8 mouse cellular contexts compared by ENCODE assay signal in the genomic region with DNA sequence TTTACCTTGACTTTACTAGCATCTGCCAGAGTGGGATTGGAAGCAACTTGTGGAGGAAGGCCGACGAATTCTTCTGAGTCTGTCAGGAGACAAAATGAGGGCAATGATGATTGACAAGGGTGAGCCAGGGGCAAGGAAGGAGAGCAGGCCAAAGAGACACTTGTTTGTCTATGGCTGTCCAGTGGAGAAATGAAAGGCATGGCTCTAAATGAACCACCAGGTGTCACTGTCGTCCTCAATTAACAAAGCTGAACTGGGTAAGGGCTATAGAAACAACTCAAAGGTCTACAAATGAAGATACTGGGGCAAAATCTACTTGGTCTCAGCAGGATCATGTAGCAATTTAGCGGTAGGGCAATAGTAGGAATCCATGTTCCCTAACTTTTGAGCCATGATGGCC. TPM values are rescaled to one million over a fixed set of nuclear protein-coding genes. Genes with fewer than 3 reads are reported as not detected.
A peak's percentile ranks its signal among the peaks of the same experiment; 100 is the strongest.
DNase-seq lines count a peak whose midpoint lies in the region; TF ChIP-seq lines count a peak whose summit lies in the region.

No protein-coding gene starts in this region.

- intact Hi-C loops in heart, adult 2 months (cut with DNase I) = loop anchor here (1.0 kb wide), 1 partner anchor 36 kb away; no protein-coding TSS in a partner anchor

- TF ChIP-seq CTCF in cerebellum, adult 2 months (IDR thresholded peaks at IDR 0.05; ENCODE audit: borderline replicate concordance, insufficient read depth, low read depth, low read length) = peak; percentile 37; the same call in 1 of the 2 replicates
- TF ChIP-seq CTCF in heart, adult 2 months (IDR thresholded peaks at IDR 0.05) = peak; percentile 86

- no peaks in the 10 kb centered on the region for H3K27me3 ChIP-seq in cerebellum, adult 2 months (ENCODE audit: control insufficient read depth, insufficient read depth, low read length)
- no peaks in the 10 kb centered on the region for H3K27me3 ChIP-seq in heart, adult 2 months (ENCODE audit: control insufficient read depth, insufficient read depth, low read length)

- 41% methylated on average over 4 of the region's 4 CpGs for WGBS in cerebellum, adult 2 months
- WGBS in heart, adult 2 months = 39% methylated on average over 4 of the region's 4 CpGs

- no peaks in the 10 kb centered on the region for H3K79me2 ChIP-seq in heart, adult 2 months (replicated peaks; ENCODE audit: control insufficient read depth, insufficient read depth, low read length)

- peak; percentile 23 to 29 for DNase-seq in cerebellum, adult 2 months
- no peak for DNase-seq in cerebellum, adult 11 months
- DNase-seq in urinary bladder, postnatal 36 days (ENCODE audit: low spot score in 2 of 2) = peak; percentile 46 to 53
- no peak for DNase-seq in urinary bladder, adult 18-20 months (ENCODE audit: low spot score in 2 of 2)
- no peak for DNase-seq in heart, adult 2 months
- peak; percentile 78 for DNase-seq in kidney, postnatal 14 days
- DNase-seq in lung, postnatal 14 days = peak; percentile 62
- no peak for DNase-seq in spleen, adult 12 weeks (ENCODE audit: low spot score)

- H3K27ac ChIP-seq in cerebellum, adult 2 months (ENCODE audit: insufficient read depth, low read length) = no peak overlapping the region
- H3K27ac ChIP-seq in heart, adult 2 months = no peak overlapping the region

- no peaks in the 10 kb centered on the region for H3K4me1 ChIP-seq in cerebellum, adult 2 months (ENCODE audit: control insufficient read depth, insufficient read depth, low read length)
- H3K4me1 ChIP-seq in heart, adult 2 months (ENCODE audit: control insufficient read depth, insufficient read depth, low read length) = peaks cover 5% of the 10 kb centered on the region; the same call in 1 of the 2 replicates

- TF ChIP-seq EP300 in heart, adult 2 months (IDR thresholded peaks at IDR 0.05; ENCODE audit: insufficient read depth, low read depth, low read length) = no peak

- no peak for TF ChIP-seq POLR2A in cerebellum, adult 2 months (IDR thresholded peaks at IDR 0.05; ENCODE audit: borderline replicate concordance, insufficient read depth, low read length)
- TF ChIP-seq POLR2A in heart, adult 2 months (IDR thresholded peaks at IDR 0.05; ENCODE audit: insufficient read depth, low read depth, low read length) = no peak

- H3K36me3 ChIP-seq in heart, adult 2 months (ENCODE audit: control insufficient read depth, insufficient read depth, low read length) = no peaks in the 10 kb centered on the region

- no peak overlapping the region for H3K9ac ChIP-seq in heart, adult 2 months (ENCODE audit: low read depth, low read length)

- H3K4me3 ChIP-seq in cerebellum, adult 2 months (replicated peaks; ENCODE audit: insufficient read depth, low read depth, low read length) = no peak overlapping the region
- no peak overlapping the region for H3K4me3 ChIP-seq in heart, adult 2 months

RNA-seq across cellular contexts. Expression of a gene that starts 33.4 kb away (rescaled TPM):
- polyA plus RNA-seq in cerebellum, adult 2 months (2012; rRNA removed) = 5.6 and 6.4 TPM in 2 replicates
- total RNA-seq in heart, adult 2 months (2021) = 10 to 100 TPM; 33.7 to 36.2 TPM
- polyA plus RNA-seq in heart, adult 2 months (2012; rRNA removed) = 15.2 and 26.1 TPM in 2 replicates

RNA-seq across cellular contexts. Expression of a gene that starts 33.6 kb away (rescaled TPM):
- 41.2 and 42.7 TPM in 2 replicates for polyA plus RNA-seq in cerebellum, adult 2 months (2012; rRNA removed)
- total RNA-seq in heart, adult 2 months (2021) = 10 to 100 TPM; 43.2 to 45.1 TPM
- 18.8 and 27.2 TPM in 2 replicates for polyA plus RNA-seq in heart, adult 2 months (2012; rRNA removed)

Comparison
In these comparisons a context has a peak if more than half of its experiments do, and no peak if none do; other contexts are left out.
1. DNase-seq: peak in cerebellum, adult 2 months (2 of 2), urinary bladder, postnatal 36 days (2 of 2), kidney, postnatal 14 days (single experiment) and lung, postnatal 14 days (single experiment); none in cerebellum, adult 11 months (single experiment), urinary bladder, adult 18-20 months (0 of 2), heart, adult 2 months (0 of 2) and spleen, adult 12 weeks (single experiment).